Mouse (Mus musculus): ENCODE measurements around the gene Cit. TPM values are rescaled to one million over a fixed set of nuclear protein-coding genes. Genes with fewer than 3 reads are reported as not detected.

Gene Cit
- polyA plus RNA-seq, 1 experiment from 2014 or later = 25.3 TPM

- DNase-seq (ENCODE audit: low spot score) = no peak
- no peaks in the 10 kb centered on the region for H3K4me1 ChIP-seq (ENCODE audit: control insufficient read depth, insufficient read depth, low read length)
- H3K27me3 ChIP-seq (ENCODE audit: control insufficient read depth, insufficient read depth, low read length) = no peaks in the 10 kb centered on the region
- no peak overlapping the region for H3K27ac ChIP-seq (replicated peaks; ENCODE audit: low read depth, low read length)
- H3K36me3 ChIP-seq (replicated peaks; ENCODE audit: control insufficient read depth, insufficient read depth, low read depth, low read length) = peaks cover 6% of the 10 kb centered on the region; the same call in 1 of the 2 replicates
- no peak overlapping the region for H3K4me3 ChIP-seq (ENCODE audit: low read depth, low read length)
- WGBS = 83% methylated on average over 3 of the region's 3 CpGs
- H3K4me2 ChIP-seq (ENCODE audit: low read depth, low read length) = no peak overlapping the region
- no peak overlapping the region for H3K9ac ChIP-seq (replicated peaks; ENCODE audit: low read length)
- H3K9me3 ChIP-seq (replicated peaks; ENCODE audit: control insufficient read depth, low read length) = no peaks in the 10 kb centered on the region
- no peak for ATAC-seq (replicated peaks; ENCODE audit: insufficient number of reproducible peaks, low FRiP score, low TSS enrichment, low read depth)
These were observed 97.3 kb downstream of the Cit start for GRCm38 (mm10) chr5:115942389-115942788.

- WGBS = 66% methylated on average over 11 of the region's 11 CpGs
These were observed 99.9 kb downstream of the Cit start for GRCm38 (mm10) chr5:115944791-115945490.

GRCm38 (mm10) chr5:115947622-115948353 lies 102.7 kb downstream of the Cit start:
- 91% methylated on average over 15 of the region's 15 CpGs for WGBS
- DNase-seq (ENCODE audit: low spot score) (no peak), ATAC-seq (replicated peaks; ENCODE audit: insufficient number of reproducible peaks, low FRiP score, low TSS enrichment, low read depth) (no peak)
- no peak overlapping the region for H3K4me2 ChIP-seq (ENCODE audit: low read depth, low read length)
- no peaks in the 10 kb centered on the region for H3K4me1 ChIP-seq (ENCODE audit: control insufficient read depth, insufficient read depth, low read length)
- H3K27me3 ChIP-seq (ENCODE audit: control insufficient read depth, insufficient read depth, low read length) = no peaks in the 10 kb centered on the region
- H3K36me3 ChIP-seq (replicated peaks; ENCODE audit: control insufficient read depth, insufficient read depth, low read depth, low read length) = peaks cover 15% of the 10 kb centered on the region
- no peaks in the 10 kb centered on the region for H3K9me3 ChIP-seq (replicated peaks; ENCODE audit: control insufficient read depth, low read length)
- no peak overlapping the region for H3K27ac ChIP-seq (replicated peaks; ENCODE audit: low read depth, low read length)
- no peak overlapping the region for H3K9ac ChIP-seq (replicated peaks; ENCODE audit: low read length)
- no peak overlapping the region for H3K4me3 ChIP-seq (ENCODE audit: low read depth, low read length)

More at GRCm38 (mm10) chr5:115944791-115945490, 99.9 kb downstream of the Cit start:
- Histone ChIP-seq H3K27me3 (ENCODE audit: control insufficient read depth, insufficient read depth, low read length) (no peaks in the 10 kb centered on the region), H3K4me2 (ENCODE audit: low read depth, low read length) (no peak overlapping the region), H3K9ac (replicated peaks; ENCODE audit: low read length) (no peak overlapping the region), H3K4me1 (ENCODE audit: control insufficient read depth, insufficient read depth, low read length) (no peaks in the 10 kb centered on the region), H3K4me3 (ENCODE audit: low read depth, low read length) (no peak overlapping the region), H3K27ac (replicated peaks; ENCODE audit: low read depth, low read length) (no peak overlapping the region), H3K9me3 (replicated peaks; ENCODE audit: control insufficient read depth, low read length) (no peaks in the 10 kb centered on the region), H3K36me3 (replicated peaks; ENCODE audit: control insufficient read depth, insufficient read depth, low read depth, low read length) (peaks cover 6% of the 10 kb centered on the region; the same call in 1 of the 2 replicates)
- DNase-seq (ENCODE audit: low spot score) (no peak), ATAC-seq (replicated peaks; ENCODE audit: insufficient number of reproducible peaks, low FRiP score, low TSS enrichment, low read depth) (no peak)

DNA sequence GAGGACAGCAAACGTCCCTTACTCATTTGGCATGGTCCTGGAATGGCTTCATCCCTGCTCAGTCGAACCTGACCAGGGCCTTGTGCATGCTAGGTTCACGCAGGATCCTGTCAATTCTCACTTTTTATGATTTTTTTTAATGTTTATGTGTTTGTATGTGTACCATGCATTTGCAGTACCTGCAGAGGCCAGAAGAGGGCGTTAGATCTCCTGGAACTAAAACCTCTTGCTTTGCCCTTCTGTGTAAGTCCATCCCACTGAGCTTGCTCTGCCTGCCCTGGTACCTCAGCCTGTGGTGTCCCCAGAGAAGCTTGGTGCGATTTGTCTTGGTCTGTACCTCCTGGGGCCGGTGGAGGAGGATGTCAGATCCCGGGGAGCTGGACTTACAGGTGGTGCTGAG lies 105.9 kb downstream of the Cit start:
- no peak overlapping the region for H3K4me2 ChIP-seq (ENCODE audit: low read depth, low read length)
- H3K4me3 ChIP-seq (ENCODE audit: low read depth, low read length) = no peak overlapping the region
- ATAC-seq (replicated peaks; ENCODE audit: insufficient number of reproducible peaks, low FRiP score, low TSS enrichment, low read depth) (no peak), DNase-seq (ENCODE audit: low spot score) (no peak)
- peaks cover 15% of the 10 kb centered on the region for H3K36me3 ChIP-seq (replicated peaks; ENCODE audit: control insufficient read depth, insufficient read depth, low read depth, low read length)
- H3K27me3 ChIP-seq (ENCODE audit: control insufficient read depth, insufficient read depth, low read length) = no peaks in the 10 kb centered on the region
- no peak overlapping the region for H3K9ac ChIP-seq (replicated peaks; ENCODE audit: low read length)
- H3K9me3 ChIP-seq (replicated peaks; ENCODE audit: control insufficient read depth, low read length) = no peaks in the 10 kb centered on the region
- no peak overlapping the region for H3K27ac ChIP-seq (replicated peaks; ENCODE audit: low read depth, low read length)
- no peaks in the 10 kb centered on the region for H3K4me1 ChIP-seq (ENCODE audit: control insufficient read depth, insufficient read depth, low read length)
- WGBS = 89% methylated on average over 7 of the region's 7 CpGs

GRCm38 (mm10) chr5:115953173-115953572 lies 108.1 kb downstream of the Cit start:
- 94% methylated on average over 6 of the region's 6 CpGs for WGBS
- Histone ChIP-seq H3K27ac (replicated peaks; ENCODE audit: low read depth, low read length) (no peak overlapping the region), H3K4me1 (ENCODE audit: control insufficient read depth, insufficient read depth, low read length) (no peaks in the 10 kb centered on the region), H3K9ac (replicated peaks; ENCODE audit: low read length) (no peak overlapping the region), H3K36me3 (replicated peaks; ENCODE audit: control insufficient read depth, insufficient read depth, low read depth, low read length) (peaks cover 18% of the 10 kb centered on the region), H3K4me2 (ENCODE audit: low read depth, low read length) (no peak overlapping the region), H3K27me3 (ENCODE audit: control insufficient read depth, insufficient read depth, low read length) (no peaks in the 10 kb centered on the region), H3K4me3 (ENCODE audit: low read depth, low read length) (no peak overlapping the region), H3K9me3 (replicated peaks; ENCODE audit: control insufficient read depth, low read length) (no peaks in the 10 kb centered on the region)
- ATAC-seq (replicated peaks; ENCODE audit: insufficient number of reproducible peaks, low FRiP score, low TSS enrichment, low read depth) (no peak), DNase-seq (ENCODE audit: low spot score) (no peak)

GRCm38 (mm10) chr5:115954084-115954483 lies 109.0 kb downstream of the Cit start:
- 97% methylated on average over 6 of the region's 6 CpGs for WGBS
- Histone ChIP-seq H3K4me3 (ENCODE audit: low read depth, low read length) (no peak overlapping the region), H3K27ac (replicated peaks; ENCODE audit: low read depth, low read length) (no peak overlapping the region), H3K9ac (replicated peaks; ENCODE audit: low read length) (no peak overlapping the region), H3K4me1 (ENCODE audit: control insufficient read depth, insufficient read depth, low read length) (no peaks in the 10 kb centered on the region), H3K27me3 (ENCODE audit: control insufficient read depth, insufficient read depth, low read length) (no peaks in the 10 kb centered on the region), H3K36me3 (replicated peaks; ENCODE audit: control insufficient read depth, insufficient read depth, low read depth, low read length) (peaks cover 18% of the 10 kb centered on the region), H3K4me2 (ENCODE audit: low read depth, low read length) (no peak overlapping the region), H3K9me3 (replicated peaks; ENCODE audit: control insufficient read depth, low read length) (no peaks in the 10 kb centered on the region)
- no peak for DNase-seq (ENCODE audit: low spot score)
- ATAC-seq (replicated peaks; ENCODE audit: insufficient number of reproducible peaks, low FRiP score, low TSS enrichment, low read depth) = no peak

- peaks cover 18% of the 10 kb centered on the region for H3K36me3 ChIP-seq (replicated peaks; ENCODE audit: control insufficient read depth, insufficient read depth, low read depth, low read length)
These were observed 109.5 kb downstream of the Cit start for GRCm38 (mm10) chr5:115954549-115954948.

DNA sequence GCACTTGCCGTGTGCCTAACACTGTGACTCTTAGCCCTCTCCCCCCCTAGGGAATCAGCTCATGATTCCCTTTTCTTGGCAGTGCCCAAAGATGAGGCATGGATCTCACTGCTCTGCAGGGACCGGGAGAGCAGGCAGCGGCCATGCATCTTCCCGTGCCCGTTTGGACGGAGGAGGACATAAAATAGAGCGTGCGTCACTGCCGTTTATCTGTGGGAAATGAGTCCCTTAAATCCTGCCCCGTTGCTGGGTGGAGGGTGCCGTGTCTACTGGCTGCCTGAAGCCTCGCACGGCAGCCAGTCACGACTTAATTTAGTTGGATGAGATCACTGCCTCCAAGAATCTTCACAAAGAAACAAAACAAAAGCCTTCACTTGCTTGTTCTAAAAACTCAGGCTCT lies 110.1 kb downstream of the Cit start:
- Histone ChIP-seq H3K27me3 (ENCODE audit: control insufficient read depth, insufficient read depth, low read length) (no peaks in the 10 kb centered on the region), H3K4me3 (ENCODE audit: low read depth, low read length) (no peak overlapping the region), H3K4me2 (ENCODE audit: low read depth, low read length) (no peak overlapping the region), H3K9me3 (replicated peaks; ENCODE audit: control insufficient read depth, low read length) (no peaks in the 10 kb centered on the region), H3K36me3 (replicated peaks; ENCODE audit: control insufficient read depth, insufficient read depth, low read depth, low read length) (peaks cover 18% of the 10 kb centered on the region), H3K27ac (replicated peaks; ENCODE audit: low read depth, low read length) (no peak overlapping the region), H3K9ac (replicated peaks; ENCODE audit: low read length) (no peak overlapping the region), H3K4me1 (ENCODE audit: control insufficient read depth, insufficient read depth, low read length) (no peaks in the 10 kb centered on the region)
- WGBS = 97% methylated on average over 14 of the region's 14 CpGs
- DNase-seq (ENCODE audit: low spot score) = no peak
- no peak for ATAC-seq (replicated peaks; ENCODE audit: insufficient number of reproducible peaks, low FRiP score, low TSS enrichment, low read depth)

More at GRCm38 (mm10) chr5:115954549-115954948, 109.5 kb downstream of the Cit start:
- Histone ChIP-seq H3K9me3 (replicated peaks; ENCODE audit: control insufficient read depth, low read length) (no peaks in the 10 kb centered on the region), H3K9ac (replicated peaks; ENCODE audit: low read length) (no peak overlapping the region), H3K4me1 (ENCODE audit: control insufficient read depth, insufficient read depth, low read length) (no peaks in the 10 kb centered on the region), H3K27ac (replicated peaks; ENCODE audit: low read depth, low read length) (no peak overlapping the region), H3K27me3 (ENCODE audit: control insufficient read depth, insufficient read depth, low read length) (no peaks in the 10 kb centered on the region), H3K4me2 (ENCODE audit: low read depth, low read length) (no peak overlapping the region), H3K4me3 (ENCODE audit: low read depth, low read length) (no peak overlapping the region)
- ATAC-seq (replicated peaks; ENCODE audit: insufficient number of reproducible peaks, low FRiP score, low TSS enrichment, low read depth) = no peak
- DNase-seq (ENCODE audit: low spot score) = no peak
- 96% methylated on average over 14 of the region's 14 CpGs for WGBS
